ENCODE assay signal across 16 mouse cellular contexts in genomic region chr6:54701901-54702300, GRCm38 (mm10). TPM values are rescaled to one million over a fixed set of nuclear protein-coding genes. Genes with fewer than 3 reads are reported as not detected.
DNase-seq lines count a peak whose midpoint lies in the region; ATAC-seq lines count a peak whose summit lies in the region.
"Had no signal": no experiment of that assay in that cellular context is flagged by ENCODE, and none has a peak within 500 bp of the region (broad histone marks: within the 10 kb centered on the region; RNA-seq: fewer than 3 reads in every experiment).

No protein-coding gene starts in this region.

- H3K9ac ChIP-seq in forebrain, embryonic 11.5 days (ENCODE audit: low read length), result no peak overlapping the region
- no peak overlapping the region; the same call in 1 of the 2 replicates for H3K9ac ChIP-seq in forebrain, embryonic 14.5 days (ENCODE audit: low read length)
- H3K9ac ChIP-seq in heart, embryonic 16.5 days (ENCODE audit: low read length), result 0 out of 2 replicates have a peak overlapping the region, but pooled peaks have one; percentile 21
- H3K9ac ChIP-seq: forebrain, postnatal 0 days; heart, embryonic 15.5 days; hindbrain, embryonic 15.5 days had no signal

- whole genome bisulfite sequencing in forebrain, embryonic 11.5 days, result 82% methylated on average over 9 of the region's 9 CpGs
- WGBS in forebrain, embryonic 14.5 days, result 57% methylated on average over 9 of the region's 9 CpGs
- WGBS in heart, embryonic 16.5 days, result 43% methylated on average over 9 of the region's 9 CpGs

- no peak overlapping the region for H3K4me2 ChIP-seq in forebrain, embryonic 11.5 days (ENCODE audit: low read depth, low read length, severe bottlenecking)
- no peak overlapping the region for H3K4me2 ChIP-seq in forebrain, embryonic 14.5 days (ENCODE audit: low read length)
- H3K4me2 ChIP-seq in heart, embryonic 16.5 days (ENCODE audit: low read depth, low read length), result no peak overlapping the region
- H3K4me2 ChIP-seq: heart, embryonic 15.5 days; hindbrain, embryonic 15.5 days had no signal

- intact Hi-C loops in heart, postnatal 25 days (cut with DNase I), result no loop called here

- H3K4me3 ChIP-seq in forebrain, embryonic 11.5 days (ENCODE audit: low read depth, low read length), result no peak overlapping the region
- no peak overlapping the region for H3K4me3 ChIP-seq in forebrain, embryonic 14.5 days (ENCODE audit: low read depth, low read length)
- H3K4me3 ChIP-seq in heart, embryonic 16.5 days (ENCODE audit: low read length), result no peak overlapping the region
- H3K4me3 ChIP-seq: embryonic facial prominence, embryonic 10.5 days; heart, embryonic 15.5 days; hindbrain, embryonic 15.5 days had no signal

- H3K27ac ChIP-seq in forebrain, embryonic 11.5 days (ENCODE audit: low read depth, low read length), result no peak overlapping the region
- H3K27ac ChIP-seq in forebrain, embryonic 14.5 days (ENCODE audit: low read depth, low read length), result no peak overlapping the region; the same call in 1 of the 2 replicates
- no peak overlapping the region for H3K27ac ChIP-seq in heart, embryonic 16.5 days (ENCODE audit: low read length)
- H3K27ac ChIP-seq: embryonic facial prominence, embryonic 10.5 days; heart, embryonic 15.5 days; hindbrain, embryonic 15.5 days had no signal

- DNase-seq in forebrain, embryonic 11.5 days (ENCODE audit: low spot score), result peak; percentile 25
- no peak for DNase-seq in forebrain, embryonic 14.5 days (ENCODE audit: low spot score)
- DNase-seq in heart, postnatal 25 days (ENCODE audit: low spot score), result no peak
- DNase-seq in right cerebral cortex, postnatal 4 days, result peak; percentile 16
- DNase-seq in right cerebral cortex, adult 2 months (ENCODE audit: low spot score in 2 of 2), result no peak
- no peak for DNase-seq in adrenal gland, postnatal 25 days
- DNase-seq: adrenal gland, postnatal 14 days; forebrain, postnatal 0 days; gastrocnemius, postnatal 14 days; kidney, adult 18-20 months had no signal

- peaks cover 10% of the 10 kb centered on the region; the same call in 1 of the 2 replicates for H3K4me1 ChIP-seq in forebrain, embryonic 11.5 days (replicated peaks; ENCODE audit: control insufficient read depth, insufficient read depth, low read length)
- H3K4me1 ChIP-seq in forebrain, embryonic 14.5 days (ENCODE audit: control insufficient read depth, insufficient read depth, low read length), result peaks cover 43% of the 10 kb centered on the region
- peaks cover 8% of the 10 kb centered on the region for H3K4me1 ChIP-seq in heart, embryonic 16.5 days (ENCODE audit: control insufficient read depth, insufficient read depth, low read length)

- no peaks in the 10 kb centered on the region for H3K27me3 ChIP-seq in forebrain, embryonic 11.5 days (ENCODE audit: control insufficient read depth, insufficient read depth, low read length)
- no peaks in the 10 kb centered on the region for H3K27me3 ChIP-seq in forebrain, embryonic 14.5 days (replicated peaks; ENCODE audit: control insufficient read depth, insufficient read depth, low read length)
- peaks cover 30% of the 10 kb centered on the region for H3K27me3 ChIP-seq in heart, embryonic 16.5 days (ENCODE audit: control insufficient read depth, insufficient read depth, low read length)
- H3K27me3 ChIP-seq: hindbrain, embryonic 15.5 days; Patski had no signal

- no peak for ATAC-seq in forebrain, embryonic 11.5 days (replicated peaks; ENCODE audit: low FRiP score)
- no peak for ATAC-seq in forebrain, embryonic 14.5 days
- no peak for ATAC-seq in heart, embryonic 16.5 days (replicated peaks; ENCODE audit: extremely low read depth, insufficient read depth, low FRiP score)
- ATAC-seq: activated CD4-positive, CD25-positive, alpha-beta regulatory T cell, adult 4 months; forebrain, postnatal 0 days; Patski had no signal

- no peaks in the 10 kb centered on the region for H3K9me3 ChIP-seq in forebrain, embryonic 11.5 days (ENCODE audit: control insufficient read depth, low read length)
- no peaks in the 10 kb centered on the region for H3K9me3 ChIP-seq in forebrain, embryonic 14.5 days (replicated peaks; ENCODE audit: control insufficient read depth, low read length)
- H3K9me3 ChIP-seq in heart, embryonic 16.5 days (replicated peaks; ENCODE audit: control insufficient read depth, low read length), result no peaks in the 10 kb centered on the region
- H3K9me3 ChIP-seq: embryonic facial prominence, embryonic 10.5 days; heart, embryonic 15.5 days; hindbrain, embryonic 15.5 days had no signal

- H3K36me3 ChIP-seq in forebrain, embryonic 11.5 days (ENCODE audit: control insufficient read depth, insufficient read depth, low read length), result no peaks in the 10 kb centered on the region
- H3K36me3 ChIP-seq in forebrain, embryonic 14.5 days (ENCODE audit: control insufficient read depth, insufficient read depth, low read length), result no peaks in the 10 kb centered on the region
- H3K36me3 ChIP-seq in heart, embryonic 16.5 days (ENCODE audit: control insufficient read depth, insufficient read depth), result no peaks in the 10 kb centered on the region
- H3K36me3 ChIP-seq: embryonic facial prominence, embryonic 10.5 days; heart, embryonic 15.5 days had no signal

RNA-seq across cellular contexts. Expression of gene Mturn, which starts 20.5 kb away (rescaled TPM):
- polyA plus RNA-seq in forebrain, embryonic 11.5 days (2014; fragmentation: Nextera tagmentation; extraction: Ambion mirVana), result 18.5 and 20.0 TPM in 2 replicates
- polyA plus RNA-seq in forebrain, embryonic 14.5 days (2014; fragmentation: Nextera tagmentation; extraction: Ambion mirVana), result 96.6 and 127 TPM in 2 replicates
- polyA plus RNA-seq in heart, embryonic 16.5 days (2015; fragmentation: Nextera tagmentation; extraction: Ambion mirVana), result 6.3 and 6.8 TPM in 2 replicates
- 10 to 100 TPM; 14.5 to 16.1 TPM for total RNA-seq in heart, postnatal 25 days (2021)
- 13.2 and 20.6 TPM in 2 replicates for total RNA-seq in adrenal gland, postnatal 25 days (2021)

Comparison
In these comparisons a context has a peak if more than half of its experiments do, and no peak if none do; other contexts are left out.
1. DNase-seq: peak in forebrain, embryonic 11.5 days (single experiment) and right cerebral cortex, postnatal 4 days (single experiment); none in forebrain, embryonic 14.5 days (single experiment), heart, postnatal 25 days (single experiment), right cerebral cortex, adult 2 months (0 of 2) and adrenal gland, postnatal 25 days (single experiment).